Mouse (Mus musculus): ENCODE measurements around the gene Tpcn2. TPM values are rescaled to one million over a fixed set of nuclear protein-coding genes. Genes with fewer than 3 reads are reported as not detected.

Tpcn2 gene
- polyA plus RNA-seq, 1 experiment = 3.9 TPM

DNA sequence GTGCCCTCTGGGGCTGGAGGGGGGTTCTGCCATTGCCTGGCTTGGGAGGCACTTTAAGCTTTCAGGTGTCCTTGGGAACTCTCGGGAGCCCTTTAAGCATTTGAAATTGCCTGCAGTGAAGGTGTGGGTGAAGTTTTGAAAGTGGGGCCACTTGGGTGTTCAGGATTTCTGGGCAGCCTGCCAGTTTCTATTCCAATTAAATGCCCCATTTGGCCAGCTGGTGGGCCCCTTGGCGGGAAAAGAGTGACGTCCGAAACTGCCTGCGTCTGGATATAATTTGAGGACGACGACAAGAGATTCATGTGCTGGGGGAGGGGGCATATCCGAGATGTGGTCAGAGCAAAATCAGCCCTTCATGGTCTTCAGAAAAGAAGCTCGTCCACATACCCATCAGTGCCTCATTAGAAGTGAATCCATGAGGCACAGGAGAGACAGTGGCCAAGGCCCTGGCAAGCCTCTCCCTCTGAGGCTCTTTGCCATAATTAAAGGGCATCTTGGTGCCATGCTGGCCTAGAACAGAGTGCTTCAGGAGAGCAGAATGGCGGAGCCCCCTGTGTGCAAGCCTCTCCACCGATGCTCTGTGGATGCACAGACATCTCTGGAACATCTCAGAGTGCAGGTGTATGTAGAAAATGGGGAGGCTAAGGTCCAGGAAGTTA is 102.3 kb downstream of the Tpcn2 start:
- Histone ChIP-seq H3K4me1 (no peaks in the 10 kb centered on the region), H3K9me3 (no peaks in the 10 kb centered on the region), H3K27me3 (replicated peaks) (peaks cover 94% of the 10 kb centered on the region), H3K4me3 (replicated peaks) (no peak overlapping the region), H3K36me3 (replicated peaks; ENCODE audit: low read length) (no peaks in the 10 kb centered on the region)
- TF ChIP-seq FLI1 (IDR thresholded peaks at IDR 0.05; ENCODE audit: low read length) (no peak), GATA1 (IDR thresholded peaks at IDR 0.05; ENCODE audit: borderline replicate concordance, low read length) (no peak)

GRCm38 (mm10) chr7:145179691-145180091 is 104.1 kb downstream of the Tpcn2 start:
- Histone ChIP-seq H3K9me3 (no peaks in the 10 kb centered on the region), H3K4me3 (replicated peaks) (no peak overlapping the region), H3K27me3 (replicated peaks) (peaks cover 92% of the 10 kb centered on the region), H3K36me3 (replicated peaks; ENCODE audit: low read length) (no peaks in the 10 kb centered on the region), H3K4me1 (no peaks in the 10 kb centered on the region)
- TF ChIP-seq FLI1 (IDR thresholded peaks at IDR 0.05; ENCODE audit: low read length) = no peak
- no peak for TF ChIP-seq GATA1 (IDR thresholded peaks at IDR 0.05; ENCODE audit: borderline replicate concordance, low read length)

- no peaks in the 10 kb centered on the region for H3K36me3 ChIP-seq (replicated peaks; ENCODE audit: low read length)
- no peak for TF ChIP-seq GATA1 (IDR thresholded peaks at IDR 0.05; ENCODE audit: borderline replicate concordance, low read length)
- TF ChIP-seq FLI1 (IDR thresholded peaks at IDR 0.05; ENCODE audit: low read length) = no peak
- H3K9me3 ChIP-seq = no peaks in the 10 kb centered on the region
- no peaks in the 10 kb centered on the region for H3K4me1 ChIP-seq
- H3K4me3 ChIP-seq (replicated peaks) = no peak overlapping the region
- H3K27me3 ChIP-seq (replicated peaks) = peaks cover 91% of the 10 kb centered on the region
Measured at GRCm38 (mm10) chr7:145176750-145177589, 106.8 kb downstream of the Tpcn2 start.

DNA sequence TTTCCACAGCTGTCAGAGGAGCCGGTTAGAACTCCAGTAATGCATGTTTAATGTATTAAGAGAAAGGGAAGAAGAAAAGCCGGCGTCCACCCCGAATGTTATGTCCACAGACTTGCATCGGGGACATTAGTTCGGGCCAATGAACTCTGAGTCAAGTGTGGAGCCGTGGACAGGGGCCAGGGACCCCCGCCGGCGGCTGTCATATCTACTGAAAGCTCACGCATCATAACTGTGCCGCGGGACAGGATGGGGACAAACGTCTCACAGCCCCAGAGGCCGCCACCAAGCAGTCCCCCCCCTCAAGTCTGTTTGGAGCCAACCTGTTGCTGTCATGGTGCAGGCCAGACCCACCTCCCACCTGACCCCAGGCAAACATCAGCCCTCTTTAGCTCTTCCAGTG is 110.2 kb downstream of the Tpcn2 start:
- no peaks in the 10 kb centered on the region for H3K36me3 ChIP-seq (replicated peaks; ENCODE audit: low read length)
- H3K9me3 ChIP-seq = no peaks in the 10 kb centered on the region

GRCm38 (mm10) chr7:145173116-145173515 is 110.7 kb downstream of the Tpcn2 start:
- Histone ChIP-seq H3K36me3 (replicated peaks; ENCODE audit: low read length) (no peaks in the 10 kb centered on the region), H3K9me3 (no peaks in the 10 kb centered on the region), H3K4me1 (no peaks in the 10 kb centered on the region), H3K27me3 (replicated peaks) (peaks cover 89% of the 10 kb centered on the region), H3K4me3 (replicated peaks) (no peak overlapping the region)
- no peak for TF ChIP-seq GATA1 (IDR thresholded peaks at IDR 0.05; ENCODE audit: borderline replicate concordance, low read length)
- TF ChIP-seq FLI1 (IDR thresholded peaks at IDR 0.05; ENCODE audit: low read length) = no peak

More for the DNA sequence above, 110.2 kb downstream of the Tpcn2 start:
- H3K4me3 ChIP-seq (replicated peaks) = no peak overlapping the region
- TF ChIP-seq FLI1 (IDR thresholded peaks at IDR 0.05; ENCODE audit: low read length) (no peak), GATA1 (IDR thresholded peaks at IDR 0.05; ENCODE audit: borderline replicate concordance, low read length) (no peak)
- no peaks in the 10 kb centered on the region for H3K4me1 ChIP-seq
- peaks cover 89% of the 10 kb centered on the region for H3K27me3 ChIP-seq (replicated peaks)

GRCm38 (mm10) chr7:145169703-145170102 is 114.1 kb downstream of the Tpcn2 start:
- no peaks in the 10 kb centered on the region for H3K36me3 ChIP-seq (replicated peaks; ENCODE audit: low read length)
- no peak for TF ChIP-seq FLI1 (IDR thresholded peaks at IDR 0.05; ENCODE audit: low read length)
- no peak for TF ChIP-seq GATA1 (IDR thresholded peaks at IDR 0.05; ENCODE audit: borderline replicate concordance, low read length)
- H3K27me3 ChIP-seq (replicated peaks) = peaks cover 91% of the 10 kb centered on the region
- no peaks in the 10 kb centered on the region for H3K4me1 ChIP-seq
- H3K4me3 ChIP-seq (replicated peaks) = no peak overlapping the region
- H3K9me3 ChIP-seq = no peaks in the 10 kb centered on the region

DNA sequence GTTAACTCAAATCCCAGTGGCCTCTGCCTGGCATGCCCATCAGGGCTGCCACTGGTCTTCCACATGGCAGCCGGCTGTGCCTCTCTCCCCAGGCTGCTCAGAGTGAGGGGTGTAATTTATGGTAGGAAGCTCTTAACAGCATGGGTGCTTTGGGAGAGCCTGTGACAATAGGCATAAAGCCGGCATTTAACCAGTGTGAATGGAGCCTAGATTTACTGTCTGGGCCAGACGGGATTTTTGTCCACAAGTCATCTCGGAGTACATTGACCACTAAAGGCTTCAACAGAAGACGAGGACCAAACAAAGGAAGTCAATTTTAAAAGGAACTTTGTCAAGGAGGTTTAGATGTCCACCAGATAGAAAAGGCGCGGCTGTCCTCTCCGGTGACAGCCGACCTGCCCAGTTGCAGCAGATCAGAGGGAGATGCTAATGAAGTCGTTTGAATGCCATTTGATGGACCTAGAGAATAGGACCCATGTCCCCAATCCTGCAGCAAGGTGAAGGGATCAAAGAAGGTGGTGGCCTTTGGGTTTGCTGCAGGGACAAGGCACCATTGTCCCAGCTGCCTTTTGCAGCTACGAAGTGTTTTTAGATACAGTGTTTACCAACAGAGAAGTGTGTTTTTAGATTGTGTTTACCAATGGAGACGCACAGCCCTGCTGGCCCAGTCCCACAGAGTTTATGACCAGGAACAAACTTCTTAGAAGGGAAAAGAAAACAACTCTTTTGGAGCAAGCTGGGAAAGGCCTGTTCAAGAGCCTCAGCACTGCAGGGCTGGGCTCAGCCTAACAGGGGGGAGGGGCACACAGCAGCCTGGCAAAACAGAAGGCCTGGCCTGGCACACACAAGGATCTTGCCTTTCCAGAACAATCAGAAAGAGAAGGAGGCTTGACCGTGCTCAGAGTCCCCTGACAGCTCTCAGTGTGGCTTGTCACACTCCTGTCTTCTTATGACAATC is 124.2 kb downstream of the Tpcn2 start:
- H3K4me1 ChIP-seq = peaks cover 6% of the 10 kb centered on the region; the same call in 1 of the 2 replicates
- no peak overlapping the region for H3K4me3 ChIP-seq (replicated peaks)
- TF ChIP-seq GATA1 (IDR thresholded peaks at IDR 0.05; ENCODE audit: borderline replicate concordance, low read length) (no peak), FLI1 (IDR thresholded peaks at IDR 0.05; ENCODE audit: low read length) (no peak)
- peaks cover 90% of the 10 kb centered on the region for H3K27me3 ChIP-seq (replicated peaks)
- no peaks in the 10 kb centered on the region for H3K36me3 ChIP-seq (replicated peaks; ENCODE audit: low read length)
- H3K9me3 ChIP-seq = peaks cover 3% of the 10 kb centered on the region

DNA sequence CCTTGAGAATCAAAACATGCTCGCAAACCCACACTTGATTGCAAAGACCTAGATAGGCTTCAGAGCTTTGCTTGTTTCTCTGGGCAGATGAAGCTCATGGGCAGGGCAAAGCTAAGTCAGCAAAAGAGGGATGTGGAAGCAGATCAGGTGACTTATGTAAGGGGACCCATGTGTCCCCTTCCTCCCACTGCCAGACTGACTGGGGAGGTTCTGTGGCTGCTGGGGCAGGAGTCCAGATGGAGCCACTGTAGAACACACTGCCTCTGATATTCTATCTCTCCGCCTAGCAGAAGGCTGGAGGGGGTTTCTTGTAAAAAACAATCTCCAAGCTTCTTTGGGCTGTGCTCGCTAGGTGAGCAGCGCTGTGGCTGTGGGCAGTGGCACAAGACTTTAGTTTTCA is 128.1 kb downstream of the Tpcn2 start:
- peaks cover 85% of the 10 kb centered on the region for H3K27me3 ChIP-seq (replicated peaks)
- no peak for TF ChIP-seq FLI1 (IDR thresholded peaks at IDR 0.05; ENCODE audit: low read length)
- no peak for TF ChIP-seq GATA1 (IDR thresholded peaks at IDR 0.05; ENCODE audit: borderline replicate concordance, low read length)
- peaks cover 6% of the 10 kb centered on the region; the same call in 1 of the 2 replicates for H3K4me1 ChIP-seq
- no peak overlapping the region for H3K4me3 ChIP-seq (replicated peaks)
- H3K9me3 ChIP-seq = peaks cover 3% of the 10 kb centered on the region
- no peaks in the 10 kb centered on the region for H3K36me3 ChIP-seq (replicated peaks; ENCODE audit: low read length)

- Histone ChIP-seq H3K36me3 (replicated peaks; ENCODE audit: low read length) (no peaks in the 10 kb centered on the region), H3K4me3 (replicated peaks) (no peak overlapping the region), H3K27me3 (replicated peaks) (peaks cover 85% of the 10 kb centered on the region), H3K4me1 (no peaks in the 10 kb centered on the region; the same call in 1 of the 2 replicates), H3K9me3 (peaks cover 3% of the 10 kb centered on the region)
- no peak for TF ChIP-seq FLI1 (IDR thresholded peaks at IDR 0.05; ENCODE audit: low read length)
Measured at GRCm38 (mm10) chr7:145154066-145154465, 129.7 kb downstream of the Tpcn2 start.

All from megakaryocyte, embryonic 14.5 days (primary cell).